In the genomic region with DNA sequence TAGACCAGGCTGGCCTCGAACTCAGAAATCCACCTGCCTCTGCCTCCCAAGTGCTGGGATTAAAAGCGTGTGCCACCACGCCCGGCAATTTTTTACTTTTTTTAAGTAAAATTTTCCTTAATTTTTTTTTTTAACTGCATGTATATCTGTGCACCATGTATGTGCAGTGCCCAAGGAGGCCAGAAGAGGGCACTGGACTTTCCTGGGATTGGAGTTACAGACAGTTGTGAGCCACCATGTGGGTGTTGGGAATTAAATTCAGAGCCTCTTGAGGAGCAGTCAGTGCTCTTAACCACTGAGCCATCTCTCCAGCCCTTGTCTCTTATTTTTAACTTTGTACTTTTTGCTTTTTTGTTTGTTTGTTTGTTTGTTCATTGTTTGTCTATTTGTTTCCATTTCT, we compare ENCODE assay signal across 10 mouse cellular contexts. TPM values are rescaled to one million over a fixed set of nuclear protein-coding genes. Genes with fewer than 3 reads are reported as not detected.
DNase-seq lines count a peak whose midpoint lies in the region; TF ChIP-seq lines count a peak whose summit lies in the region.
"Had no signal": no experiment of that assay in that cellular context is flagged by ENCODE, and none has a peak within 500 bp of the region (broad histone marks: within the 10 kb centered on the region; RNA-seq: fewer than 3 reads in every experiment).

No protein-coding gene starts in this region.

- no peaks in the 10 kb centered on the region for H3K27me3 ChIP-seq in ES-Bruce4 (ENCODE audit: control insufficient read depth, insufficient read depth, low read length, poor library complexity, severe bottlenecking)
- H3K27me3 ChIP-seq: embryonic facial prominence, embryonic 13.5 days had no signal

- peak; percentile 25 for TF ChIP-seq CTCF in ES-Bruce4 (IDR thresholded peaks at IDR 0.05; ENCODE audit: low read depth, low read length)

- H3K4me1 ChIP-seq in ES-Bruce4 (ENCODE audit: control insufficient read depth, insufficient read depth, low read length), result no peaks in the 10 kb centered on the region
- H3K4me1 ChIP-seq: embryonic facial prominence, embryonic 13.5 days; midbrain, embryonic 10.5 days had no signal

- intact Hi-C loops in left cerebral cortex, postnatal 4 days (cut with DNase I), result no loop called here
- intact Hi-C loops in left cerebral cortex, postnatal 25 days (cut with DNase I), result no loop called here

- TF ChIP-seq EP300 in ES-Bruce4 (IDR thresholded peaks at IDR 0.05; ENCODE audit: insufficient read depth, low read depth, low read length), result no peak

- no peak for TF ChIP-seq POLR2A in ES-Bruce4 (IDR thresholded peaks at IDR 0.05; ENCODE audit: insufficient read depth, low read length)

- peak; percentile 4 for DNase-seq in left cerebral cortex, postnatal 4 days
- DNase-seq in left cerebral cortex, postnatal 25 days (ENCODE audit: low spot score in 2 of 2), result no peak
- peak; percentile 70 for DNase-seq in ZHBTc4 (ENCODE audit: low read depth, low spot score)
- DNase-seq in spleen, postnatal 10 days (ENCODE audit: low spot score in 2 of 2), result peak; percentile 11 to 44
- DNase-seq in urinary bladder, postnatal 4 days (ENCODE audit: low spot score in 2 of 2), result no peak
- DNase-seq in gastrocnemius, adult 18-20 months (ENCODE audit: low spot score), result no peak
- no peak for DNase-seq in adrenal gland, adult 8-10 months

- H3K9ac ChIP-seq in ES-Bruce4 (ENCODE audit: low read depth, poor library complexity, severe bottlenecking), result no peak overlapping the region
- H3K9ac ChIP-seq: embryonic facial prominence, embryonic 13.5 days had no signal

- H3K27ac ChIP-seq in ES-Bruce4 (ENCODE audit: insufficient read depth, low read length), result no peak overlapping the region
- H3K27ac ChIP-seq: embryonic facial prominence, embryonic 13.5 days; midbrain, embryonic 10.5 days had no signal

- peaks cover 37% of the 10 kb centered on the region for H3K9me3 ChIP-seq in ES-Bruce4 (replicated peaks; ENCODE audit: control insufficient read depth, insufficient read depth, low read length, poor library complexity, severe bottlenecking)
- H3K9me3 ChIP-seq: embryonic facial prominence, embryonic 13.5 days; midbrain, embryonic 10.5 days had no signal

- H3K36me3 ChIP-seq in ES-Bruce4 (ENCODE audit: control insufficient read depth, insufficient read depth, low read length, poor library complexity, severe bottlenecking), result no peaks in the 10 kb centered on the region
- H3K36me3 ChIP-seq: embryonic facial prominence, embryonic 13.5 days; midbrain, embryonic 10.5 days had no signal

- H3K4me3 ChIP-seq in ES-Bruce4 (ENCODE audit: low read depth, low read length), result no peak overlapping the region
- H3K4me3 ChIP-seq: embryonic facial prominence, embryonic 13.5 days; midbrain, embryonic 10.5 days had no signal

RNA-seq across cellular contexts. Expression of a gene that starts 16.0 kb away (rescaled TPM):
- 100 to 1,000 TPM; 607 to 620 TPM for total RNA-seq in left cerebral cortex, postnatal 4 days (2021)
- 100 to 1,000 TPM; 694 to 720 TPM for total RNA-seq in left cerebral cortex, postnatal 25 days (2021)
- polyA plus RNA-seq in ES-Bruce4 (2011; ENCODE audit: insufficient read depth, insufficient read length, low read depth, missing spikeins), result 384 and 410 TPM in 2 replicates
- 100 to 1,000 TPM; 646 to 802 TPM for total RNA-seq in gastrocnemius, adult 18-20 months (2021)
- total RNA-seq in adrenal gland, adult 8-10 months (2022), result 100 to 1,000 TPM; 226 to 575 (median 412) TPM

Comparison
In these comparisons a context has a peak if more than half of its experiments do, and no peak if none do; other contexts are left out.
1. DNase-seq: peak in left cerebral cortex, postnatal 4 days (single experiment), ZHBTc4 (single experiment) and spleen, postnatal 10 days (2 of 2); none in left cerebral cortex, postnatal 25 days (0 of 2), urinary bladder, postnatal 4 days (0 of 2), gastrocnemius, adult 18-20 months (single experiment) and adrenal gland, adult 8-10 months (single experiment).